Mouse (Mus musculus) layer of hippocampus, adult 8-10 months (tissue): ENCODE measurements around the gene Dapk1. TPM values are rescaled to one million over a fixed set of nuclear protein-coding genes. Genes with fewer than 3 reads are reported as not detected.

Source experiments
- DNase-seq, 2 experiments: peaks; one replicate each; pipeline ENCODE4 v3.0.0; 2022; ENCODE audit warnings: low spot score in 2 of 2
- total RNA-seq, 4 experiments: library from RNA; stranded (reverse); gene quantifications; 2 replicates each; pipeline ENCODE4 v1.2.4; 2022

Gene Dapk1
- total RNA-seq, 4 experiments from 2014 or later = 96.3 to 132 (median 118) TPM

DNA sequence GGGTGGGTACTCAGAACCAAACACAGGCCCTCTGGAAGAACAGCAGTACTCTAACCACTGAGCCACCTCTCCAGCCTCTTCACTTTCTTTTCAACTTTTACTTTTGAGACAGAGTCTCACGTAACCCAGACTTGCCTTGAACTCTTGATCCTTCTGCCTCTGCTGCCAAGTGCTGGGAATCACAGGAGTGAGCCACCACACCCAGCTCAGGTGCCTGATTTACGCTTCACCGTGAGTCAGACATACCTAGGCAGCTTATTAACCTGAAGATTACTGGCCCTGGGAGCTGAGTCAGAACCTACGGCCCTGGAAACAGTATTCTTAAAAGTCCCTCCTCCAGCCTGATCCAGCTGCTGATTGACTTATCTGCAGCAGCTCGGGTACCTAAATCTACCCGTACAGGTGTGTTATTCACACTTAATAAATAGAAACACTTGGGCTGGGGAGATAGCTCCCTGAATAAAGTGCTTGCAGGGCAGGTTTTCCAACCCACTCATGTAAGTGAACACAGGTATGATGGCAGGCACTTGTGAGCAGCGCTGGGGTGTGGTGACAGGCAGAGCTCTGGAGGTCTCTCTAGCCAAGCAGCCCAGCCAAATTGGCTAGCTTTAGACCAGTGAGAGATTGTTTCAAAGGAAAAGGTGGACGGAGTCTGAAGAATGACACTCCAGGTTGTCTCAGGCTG is 60.9 kb downstream of the Dapk1 start:
- DNase-seq = no peak

DNA sequence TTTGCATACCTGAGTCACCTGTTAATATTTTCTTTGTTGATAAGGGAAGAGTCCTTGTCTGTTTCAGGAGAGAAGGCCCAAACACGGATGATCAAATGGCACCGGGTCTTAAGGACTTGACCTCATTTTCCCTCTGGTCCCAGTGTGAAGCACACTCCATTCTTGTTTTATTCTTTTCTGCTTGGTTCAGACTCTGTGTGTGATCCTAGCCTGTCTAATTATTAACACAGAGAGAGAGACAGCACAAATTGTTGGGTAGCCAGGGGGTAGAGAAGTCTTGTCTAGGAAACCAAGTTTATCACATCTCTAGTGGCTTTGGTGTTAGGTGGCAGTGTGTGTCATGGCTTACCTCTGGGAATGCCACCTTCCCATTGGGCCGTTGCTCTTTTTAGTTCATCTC is 62.3 kb downstream of the Dapk1 start:
- no peak for DNase-seq

DNA sequence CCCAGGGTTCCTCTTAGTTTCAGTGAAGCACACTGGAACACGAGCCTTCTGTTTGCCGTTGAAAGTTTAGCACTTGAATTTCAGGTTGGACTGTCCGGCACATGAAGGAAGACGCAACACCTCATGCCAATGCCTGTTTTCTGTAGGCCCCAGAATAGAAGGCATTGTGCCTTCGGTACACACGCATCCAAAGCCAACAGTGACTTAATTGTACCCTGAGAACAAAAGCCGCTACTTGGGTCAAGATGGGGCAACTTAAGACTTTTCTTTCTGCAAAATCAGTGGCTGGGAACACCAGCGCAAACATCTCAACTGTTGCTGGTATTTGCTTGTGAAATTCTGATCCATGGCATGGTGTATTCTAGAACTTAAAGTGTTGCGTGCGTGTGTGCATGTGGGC is 63.1 kb downstream of the Dapk1 start:
- DNase-seq = no peak

DNA sequence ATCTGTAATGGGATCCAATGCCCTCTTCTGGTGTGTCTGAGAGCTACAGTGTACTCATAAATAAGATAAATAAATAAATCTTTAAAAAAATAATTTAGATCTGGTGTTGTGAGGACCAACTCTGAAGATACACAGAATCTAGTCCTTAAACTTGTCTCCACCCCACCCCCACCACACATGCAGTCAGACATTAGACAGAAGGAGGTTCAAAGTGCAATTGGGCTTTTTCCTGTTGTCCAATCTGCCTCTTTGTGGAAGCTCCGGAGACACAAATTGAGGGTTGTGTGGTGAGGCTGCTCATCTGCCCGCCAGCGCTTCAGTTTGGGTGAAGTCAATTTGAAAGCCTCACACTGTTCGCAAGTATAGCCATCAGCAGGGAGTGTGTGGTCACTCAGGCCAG is 63.7 kb downstream of the Dapk1 start:
- DNase-seq = no peak

DNA sequence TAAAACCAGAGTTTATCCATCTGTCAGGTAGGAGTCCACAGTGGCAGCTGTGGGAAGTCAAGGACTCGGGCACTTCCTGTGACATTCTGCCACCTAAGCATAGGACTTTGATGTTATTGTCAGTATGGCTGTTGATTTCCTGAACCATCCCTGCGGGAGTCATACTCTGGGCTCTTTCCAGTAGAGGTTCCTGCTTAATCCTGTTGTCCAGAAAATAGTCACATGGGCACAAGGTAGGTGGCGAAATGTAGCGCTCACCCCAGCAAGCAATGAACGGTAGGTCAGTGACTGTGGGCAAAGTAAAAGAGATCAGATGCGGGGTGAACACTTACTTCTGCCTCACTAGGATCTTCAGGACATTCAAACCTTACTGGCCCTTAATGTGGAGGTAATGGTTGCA is 66.3 kb downstream of the Dapk1 start:
- DNase-seq = no peak

DNA sequence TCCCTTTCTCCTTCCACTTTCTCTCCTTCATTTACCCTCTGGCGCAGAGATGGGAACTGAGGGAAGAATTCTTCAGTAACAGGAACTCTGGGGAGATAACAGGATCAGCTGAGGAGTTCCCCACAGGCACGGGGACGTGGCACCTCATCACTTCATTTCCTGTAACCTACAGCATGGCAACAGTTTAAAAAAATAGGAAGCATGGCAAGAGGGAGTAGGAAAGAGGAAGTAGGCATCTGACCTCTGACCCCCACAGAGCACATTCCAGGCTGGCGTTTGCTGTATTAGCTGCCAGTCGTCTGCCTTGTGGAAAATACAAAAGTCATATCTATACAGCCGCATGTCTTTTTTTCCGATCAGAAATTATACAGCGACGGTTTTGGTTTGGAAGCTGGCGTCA is 68.9 kb downstream of the Dapk1 start:
- DNase-seq = no peak

DNA sequence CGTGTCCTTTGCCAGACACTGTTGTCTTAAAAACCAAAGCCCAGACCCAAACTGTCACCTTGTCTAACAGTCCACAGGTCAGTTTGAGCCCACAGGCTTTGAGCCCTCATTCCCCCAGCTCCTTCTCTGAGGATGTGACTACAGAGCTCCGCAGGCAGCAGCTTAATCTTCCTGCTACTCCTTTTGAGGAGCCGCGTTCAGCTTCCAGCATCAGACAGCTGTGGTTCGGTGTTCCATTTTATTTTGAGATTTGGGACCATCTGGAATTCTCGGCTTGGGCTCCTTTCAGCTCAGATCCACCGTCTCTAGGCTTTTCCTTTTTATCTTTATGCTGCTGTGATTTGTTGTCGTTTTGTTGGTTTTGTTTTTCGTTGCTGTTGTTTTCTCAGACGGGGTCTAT is 69.5 kb downstream of the Dapk1 start:
- DNase-seq = no peak

DNA sequence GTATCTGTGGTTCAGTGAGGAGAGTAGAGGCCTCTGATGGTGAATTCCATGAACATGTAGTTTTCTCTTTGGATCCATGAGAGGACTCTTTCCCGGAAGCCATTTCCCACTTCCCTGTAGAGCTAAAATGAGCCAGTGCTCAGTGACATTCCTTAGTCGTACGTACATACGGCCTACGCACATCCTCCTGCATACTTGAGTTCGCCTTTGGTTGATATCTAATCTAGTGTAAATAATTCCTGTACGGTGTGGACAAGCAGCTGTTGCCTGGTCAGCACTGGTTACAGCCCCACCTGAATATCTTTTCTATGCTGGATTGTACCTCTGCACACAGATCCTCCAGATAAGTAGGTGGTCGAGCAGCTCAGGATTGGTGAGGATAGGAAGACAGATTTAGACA is 70.5 kb downstream of the Dapk1 start:
- DNase-seq = no peak

DNA sequence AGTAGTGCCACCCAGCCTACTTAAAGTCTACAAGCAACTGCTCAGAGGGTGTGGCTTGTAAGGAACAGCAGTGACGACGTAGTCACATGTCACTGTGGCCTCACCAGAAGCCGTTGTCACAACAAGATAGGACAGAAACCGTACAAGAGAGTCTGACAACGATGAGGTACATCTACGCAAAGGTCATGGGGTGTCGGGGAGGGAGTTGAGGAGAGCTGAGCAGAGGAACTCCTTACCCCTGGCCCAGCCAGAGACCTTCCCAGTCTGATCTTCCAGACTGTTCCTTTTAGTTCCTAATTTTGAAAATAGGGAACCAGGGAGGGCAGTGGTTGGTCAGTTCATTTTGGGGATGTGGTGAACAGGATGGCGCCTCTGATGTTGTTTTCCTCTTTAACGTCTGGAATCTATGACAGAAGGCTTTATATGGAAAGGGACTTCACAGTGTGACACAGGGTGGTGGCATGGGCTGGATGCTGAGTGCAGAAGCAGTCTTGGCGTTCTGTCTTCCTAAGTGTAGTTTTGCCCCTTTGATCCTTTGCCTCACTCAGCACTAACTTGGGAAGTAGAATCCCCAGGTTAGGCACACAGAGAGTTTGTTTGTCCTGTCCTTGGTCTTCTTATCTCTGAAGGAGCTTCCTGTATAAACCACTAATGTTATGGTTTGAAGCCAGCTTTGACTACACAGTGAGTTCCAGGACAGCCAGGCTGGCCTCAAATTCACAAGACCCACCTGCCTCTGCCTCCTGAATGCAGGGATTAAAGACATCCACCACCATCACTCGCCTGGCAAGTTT is 71.3 kb downstream of the Dapk1 start:
- no peak for DNase-seq

DNA sequence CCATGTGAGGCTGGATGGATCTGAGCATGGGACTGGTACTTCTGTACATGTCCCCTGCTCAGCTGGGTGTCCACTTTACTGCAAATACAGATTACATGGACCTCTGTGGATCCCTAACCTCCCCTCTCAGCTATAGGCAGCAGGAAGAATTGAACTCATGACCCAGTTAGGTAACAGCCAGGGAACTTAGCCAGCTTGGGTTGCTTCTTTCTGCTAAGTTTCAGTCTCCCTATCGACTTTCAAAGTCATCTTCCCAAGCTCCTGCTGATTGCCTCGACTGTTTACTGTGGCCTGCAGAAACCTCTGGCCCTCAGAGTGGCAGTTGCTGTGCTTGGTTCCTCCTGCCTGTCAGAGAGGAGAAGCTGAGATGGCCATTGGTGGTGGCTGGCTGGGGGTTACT is 72.6 kb downstream of the Dapk1 start:
- no peak for DNase-seq

DNA sequence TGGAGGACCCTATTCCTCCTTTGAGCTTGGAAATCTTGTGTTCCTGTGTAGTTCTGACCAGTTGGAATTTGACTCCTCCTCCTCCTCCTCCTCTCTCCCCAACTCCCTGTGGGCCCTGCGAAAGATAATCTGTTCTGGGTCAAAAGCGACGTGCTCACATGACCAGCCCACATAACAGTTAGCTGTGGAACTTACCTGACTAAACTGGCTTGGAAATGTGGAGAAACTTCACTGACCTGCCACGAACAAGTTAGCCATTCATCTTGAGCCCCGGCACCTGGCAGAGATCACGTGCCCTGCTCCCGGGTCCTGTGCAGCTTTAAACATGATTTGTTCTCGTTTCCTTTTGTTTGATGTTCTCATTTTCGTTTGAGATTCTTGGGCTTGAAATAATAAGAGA is 73.2 kb downstream of the Dapk1 start:
- no peak for DNase-seq

DNA sequence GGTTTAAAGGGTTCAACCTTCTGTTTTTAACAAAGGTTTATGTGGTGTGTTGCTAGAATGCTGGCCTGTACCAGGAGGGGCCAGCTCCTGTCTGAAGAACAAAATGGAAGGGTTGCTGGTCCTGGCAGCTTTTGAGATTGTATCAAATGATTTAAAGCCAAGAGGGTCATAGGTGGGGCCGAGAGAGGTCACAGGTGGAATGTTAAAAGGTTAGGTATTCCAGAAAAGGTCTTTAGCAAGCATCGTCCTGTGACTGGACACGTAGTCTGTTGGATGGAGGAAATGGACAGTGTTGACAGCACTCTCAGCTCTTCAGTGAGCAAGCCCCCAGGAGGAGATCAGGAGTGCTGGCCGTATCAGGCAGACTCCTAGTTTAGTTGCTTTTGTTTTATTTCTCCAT is 73.7 kb downstream of the Dapk1 start:
- no peak for DNase-seq

DNA sequence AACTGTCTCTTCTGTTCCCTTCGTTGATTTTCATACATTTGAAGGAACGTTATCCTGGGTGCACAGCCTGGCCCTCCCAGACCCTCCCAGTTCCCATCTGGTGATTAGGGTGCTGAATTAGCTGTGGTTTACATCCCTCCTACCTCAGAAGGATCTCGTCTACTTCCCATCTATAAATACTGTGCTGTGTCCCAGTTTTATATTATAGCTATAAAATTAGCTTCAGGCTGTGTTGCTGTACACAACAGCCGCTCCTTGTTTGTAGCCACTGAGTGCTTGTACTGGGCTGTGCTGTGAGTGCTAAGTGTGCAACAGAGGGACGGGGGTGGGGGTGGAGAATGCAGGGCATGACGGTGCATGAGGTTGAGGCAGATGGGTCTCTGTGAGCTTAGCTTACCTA is 77.2 kb downstream of the Dapk1 start:
- no peak for DNase-seq

DNA sequence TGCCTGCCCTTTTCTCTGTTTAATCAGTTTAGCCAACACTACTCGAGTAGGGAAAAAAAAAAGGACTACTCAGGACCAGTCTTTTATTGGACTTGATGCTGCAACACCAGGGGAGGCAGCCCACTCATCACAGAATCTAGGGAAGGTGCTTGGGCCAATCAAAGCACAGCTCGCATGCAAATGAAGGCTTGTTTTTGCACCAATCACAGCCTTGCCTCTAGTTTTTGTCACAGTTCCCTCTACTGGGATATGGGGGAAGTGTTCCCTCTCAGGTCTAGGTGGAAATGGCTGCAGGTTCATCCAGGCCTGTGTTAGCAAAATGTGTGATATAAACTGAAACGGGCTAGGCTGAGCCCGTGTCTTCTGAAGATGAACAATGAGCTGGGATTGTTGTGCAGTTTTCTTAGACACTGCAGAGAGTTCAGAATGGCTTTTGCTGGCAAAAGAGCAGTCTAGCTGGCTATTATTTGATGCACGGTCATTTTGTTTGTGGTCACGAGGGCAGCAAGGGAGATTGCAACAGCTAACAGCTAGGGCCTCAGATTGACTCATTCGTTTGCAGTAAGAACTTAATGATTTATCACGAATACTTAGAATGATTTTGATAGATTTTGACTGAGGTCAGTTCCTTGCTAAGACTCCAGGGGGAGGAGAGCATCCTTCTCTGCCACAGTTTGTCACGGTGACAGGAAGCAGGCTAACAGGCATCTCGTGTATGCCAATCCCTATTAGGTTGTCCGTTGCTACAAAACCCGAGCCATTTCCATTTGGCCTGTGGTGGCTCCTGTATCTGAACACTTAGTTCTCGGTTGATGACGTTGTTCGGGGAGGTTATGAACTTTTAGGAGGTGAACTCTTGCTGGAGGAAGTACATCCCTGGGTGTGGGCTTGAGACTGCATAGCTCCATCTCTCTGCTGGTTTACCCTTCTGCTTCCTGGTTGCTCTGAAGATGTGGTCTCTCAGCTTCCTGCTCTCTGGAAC is 81.3 kb downstream of the Dapk1 start:
- no peak for DNase-seq

DNA sequence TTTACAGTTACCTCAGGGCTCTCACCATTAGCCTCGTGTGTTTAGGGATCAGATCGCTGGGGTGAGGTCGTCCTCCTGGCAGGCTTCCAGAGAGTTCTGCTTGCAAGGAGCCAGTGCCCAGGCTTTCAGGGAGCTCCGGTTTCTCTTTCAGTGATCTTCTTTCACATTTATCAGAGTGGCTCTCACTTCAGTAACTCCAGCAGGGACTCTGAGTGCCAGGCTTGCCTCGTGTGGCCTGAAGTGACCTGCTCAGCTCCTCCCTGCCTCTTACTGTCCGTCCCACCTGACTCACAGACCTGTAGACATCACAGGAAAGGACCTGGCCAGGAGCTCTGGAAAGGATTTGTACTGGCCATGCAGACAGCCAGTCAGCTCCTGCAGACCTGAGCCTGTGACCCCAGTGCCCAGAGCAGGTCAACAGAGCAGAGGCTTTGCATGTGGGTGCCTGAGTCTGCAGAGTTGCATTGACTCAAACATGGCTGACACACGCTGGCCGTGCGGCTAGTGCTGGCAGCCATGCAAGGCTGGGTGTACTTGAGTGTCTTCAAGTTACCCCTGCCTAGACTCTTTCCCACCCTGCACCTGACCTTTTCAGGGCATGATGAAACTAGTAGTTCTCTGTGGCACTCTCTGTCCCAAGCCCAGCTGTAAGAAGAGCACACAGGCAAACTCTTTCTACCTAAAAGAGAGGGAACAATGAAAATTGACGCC is 82.5 kb downstream of the Dapk1 start:
- DNase-seq = no peak

DNA sequence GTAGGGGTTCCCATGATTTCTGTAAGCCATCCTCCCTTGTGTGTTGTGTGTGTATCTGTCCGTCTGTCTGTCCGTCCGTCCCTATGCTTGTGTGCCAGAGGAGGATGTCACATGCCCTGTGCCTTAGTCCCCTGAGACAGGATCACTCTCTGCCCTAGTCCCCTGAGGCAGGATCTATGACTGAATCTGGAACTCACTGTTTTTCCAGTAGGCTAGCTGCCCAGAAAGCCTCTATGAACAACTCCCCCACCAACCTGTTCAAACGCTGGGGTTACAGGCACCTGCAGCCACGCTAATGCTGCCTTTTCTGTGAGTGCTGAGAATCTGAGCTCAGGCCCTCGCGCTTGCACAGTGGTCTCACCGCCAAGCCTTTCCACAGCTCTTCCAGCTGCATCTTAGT is 83.1 kb downstream of the Dapk1 start:
- DNase-seq = no peak

DNA sequence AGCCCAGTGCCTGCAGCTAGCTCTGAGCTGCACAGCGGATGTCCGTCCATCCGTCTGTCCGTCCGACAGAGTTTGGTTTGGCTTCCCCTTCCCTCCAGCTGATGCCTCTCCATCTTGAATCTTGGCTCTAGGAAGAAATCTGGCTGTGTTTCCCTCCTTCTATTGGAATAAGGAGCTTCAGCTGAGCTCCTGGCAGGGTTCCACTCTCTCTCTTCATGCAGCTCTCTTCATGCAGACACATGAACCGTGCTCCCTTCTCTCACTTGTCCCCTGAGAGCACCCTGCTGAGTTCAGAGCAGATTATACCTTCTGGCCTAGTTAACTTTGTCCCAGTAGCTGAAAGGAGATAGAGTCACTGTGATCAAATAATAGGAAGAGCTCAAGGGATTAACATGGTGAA is 83.5 kb downstream of the Dapk1 start:
- peak in 1 of 2 experiments; percentile 41 for DNase-seq

DNA sequence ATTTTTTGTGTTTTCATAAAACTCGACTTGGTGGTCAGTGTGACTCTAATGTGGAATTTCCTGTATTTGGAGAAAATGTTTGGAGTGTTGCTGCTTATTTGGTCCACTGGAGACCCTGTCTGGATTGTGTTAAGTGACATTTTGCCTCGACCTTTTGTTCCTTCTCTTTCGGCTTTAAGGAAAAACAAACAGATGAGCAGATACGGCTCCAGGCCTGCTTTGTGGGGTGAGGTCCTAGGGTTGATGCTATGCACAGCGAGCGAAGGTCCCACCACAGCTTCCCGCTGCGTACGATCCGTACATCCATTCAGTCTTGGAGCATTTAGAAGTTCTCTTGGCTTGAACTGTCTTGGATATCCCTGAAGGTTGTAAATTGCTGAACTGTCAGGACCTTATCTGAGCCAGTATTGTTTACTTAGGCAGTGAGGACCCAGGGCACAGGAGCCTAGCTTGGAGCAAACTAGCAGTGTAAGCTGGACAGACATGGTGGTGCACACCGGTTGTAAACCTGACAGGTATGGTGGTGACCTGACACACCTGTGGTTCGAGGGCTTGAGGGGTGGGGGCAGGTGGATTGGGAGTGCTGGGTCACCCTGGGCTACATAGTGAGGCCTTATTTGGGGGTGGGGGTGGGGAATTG is 84.4 kb downstream of the Dapk1 start:
- DNase-seq = no peak

DNA sequence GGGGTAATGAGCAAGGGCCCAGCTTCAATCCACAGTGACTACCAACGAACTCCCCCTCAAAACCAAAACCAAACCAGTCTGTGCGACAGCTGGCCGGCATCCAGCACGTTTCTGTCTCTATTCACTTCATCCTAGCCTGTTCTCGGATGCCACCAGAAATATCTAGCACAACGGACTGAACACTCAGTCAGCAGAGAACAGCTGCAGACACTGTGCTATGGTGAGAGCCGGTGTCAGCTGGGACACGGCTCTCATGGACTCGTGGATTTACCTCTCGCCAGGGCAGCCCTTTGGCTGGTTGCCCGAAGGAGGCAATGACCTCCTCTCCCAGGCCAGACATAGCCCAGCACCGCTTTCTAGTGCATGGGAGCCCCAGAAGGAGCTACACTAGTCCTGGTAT is 85.2 kb downstream of the Dapk1 start:
- DNase-seq = peak; percentile 59 to 71

DNA sequence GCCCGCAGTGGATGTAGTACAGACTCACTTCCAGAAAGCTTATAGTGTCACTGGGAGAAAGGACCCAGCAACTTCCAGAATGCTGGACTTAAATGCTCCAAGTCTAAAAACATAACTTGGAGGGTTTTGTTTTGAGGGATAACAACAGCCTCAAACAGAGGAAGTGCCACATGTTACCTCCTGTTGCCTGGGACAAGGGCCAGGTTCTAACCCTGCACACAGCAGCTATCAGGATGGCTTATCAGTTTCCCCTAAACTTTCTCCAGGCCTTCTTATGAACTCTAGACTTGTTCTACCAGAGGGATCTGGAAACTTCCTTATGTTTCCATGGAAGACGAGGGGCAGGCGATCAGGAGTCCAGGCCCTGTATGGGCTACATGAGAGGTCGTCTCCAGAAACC is 85.7 kb downstream of the Dapk1 start:
- no peak for DNase-seq

DNA sequence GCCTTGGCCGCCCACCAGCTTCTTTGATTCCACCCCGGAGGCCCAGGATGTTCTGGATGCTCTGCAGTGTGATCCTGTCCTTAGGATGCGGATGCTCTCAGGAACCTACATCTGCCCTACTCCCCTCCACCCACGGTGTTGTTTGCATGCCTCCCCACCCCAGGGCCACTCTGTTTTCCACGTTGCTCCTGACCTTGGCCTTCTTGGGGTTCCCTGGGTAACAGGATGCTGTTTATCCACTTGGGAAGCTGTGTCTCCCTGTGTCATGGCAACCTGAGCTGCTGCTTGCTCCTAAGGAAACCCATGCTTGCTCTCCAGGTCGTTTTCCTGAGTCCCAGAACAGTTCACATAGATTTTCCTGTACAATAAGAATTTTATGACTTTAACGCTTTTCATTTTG is 86.1 kb downstream of the Dapk1 start:
- DNase-seq = no peak
